Mouse (Mus musculus): ENCODE data around the gene Stard9. TPM values are rescaled to one million over a fixed set of nuclear protein-coding genes. Genes with fewer than 3 reads are reported as not detected.

Stard9 gene
- polyA plus RNA-seq, 1 experiment, result 34.7 TPM

DNA sequence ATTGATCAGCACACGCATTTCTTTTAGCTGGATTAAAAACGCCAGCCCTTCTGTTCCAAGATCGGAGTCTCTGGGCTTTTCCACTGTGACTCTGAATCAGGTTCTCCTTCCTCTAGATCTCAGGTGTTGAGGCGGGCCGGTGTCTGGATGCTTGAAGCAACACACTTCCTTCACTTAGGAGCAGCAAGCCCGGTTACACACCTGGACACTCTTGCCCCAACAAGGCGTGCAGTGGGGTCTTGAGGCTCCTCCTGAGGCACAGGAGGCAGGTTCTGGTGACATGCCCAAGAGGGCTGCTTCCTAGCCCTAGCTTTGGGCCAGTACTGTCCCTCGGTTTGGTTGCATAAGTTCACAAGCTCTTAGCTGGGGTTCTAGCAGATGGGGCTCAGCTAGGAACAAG is 89.6 kb downstream of the Stard9 start:
- TF ChIP-seq POLR2A (IDR thresholded peaks at IDR 0.05; ENCODE audit: borderline replicate concordance, extremely low read depth, low read depth, low read length) (no peak), CTCF (IDR thresholded peaks at IDR 0.05; ENCODE audit: insufficient read depth, low read length) (no peak)

DNA sequence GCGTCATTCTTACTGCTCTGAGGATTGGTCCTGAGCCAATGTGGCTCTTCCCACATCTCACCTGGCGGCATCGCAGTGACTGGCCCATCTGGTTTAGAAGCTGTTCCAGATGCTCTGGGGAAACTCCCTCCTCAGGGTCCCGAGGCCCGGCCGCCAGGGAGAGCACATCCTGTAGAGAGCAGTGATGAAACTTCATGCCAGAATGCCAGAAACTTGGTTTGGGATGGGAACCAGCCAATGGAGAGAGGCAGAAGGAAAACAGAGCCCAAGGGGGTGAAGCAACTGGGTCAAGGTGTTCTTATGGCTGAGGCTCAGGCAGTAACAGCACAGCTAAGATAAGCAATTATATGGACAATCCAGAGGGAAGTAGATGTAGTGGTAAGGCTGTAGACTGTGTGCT is 91.9 kb downstream of the Stard9 start:
- 79% methylated on average over 6 of the region's 6 CpGs for WGBS
- Histone ChIP-seq H3K4me3 (replicated peaks; ENCODE audit: extremely low read depth, low read depth, low read length) (no peak overlapping the region), H3K4me1 (ENCODE audit: control insufficient read depth, insufficient read depth, low read length) (0 out of 2 replicates have a peak, but pooled peaks cover 2% of the 10 kb centered on the region)
- DNase-seq, result no peak
- TF ChIP-seq CTCF (IDR thresholded peaks at IDR 0.05; ENCODE audit: insufficient read depth, low read length) (no peak), POLR2A (IDR thresholded peaks at IDR 0.05; ENCODE audit: borderline replicate concordance, extremely low read depth, low read depth, low read length) (no peak)

More for the DNA sequence above, 89.6 kb downstream of the Stard9 start:
- DNase-seq, result no peak
- WGBS, result 92% methylated on average over 8 of the region's 8 CpGs
- Histone ChIP-seq H3K4me3 (replicated peaks; ENCODE audit: extremely low read depth, low read depth, low read length) (no peak overlapping the region), H3K4me1 (ENCODE audit: control insufficient read depth, insufficient read depth, low read length) (no peaks in the 10 kb centered on the region)

DNA sequence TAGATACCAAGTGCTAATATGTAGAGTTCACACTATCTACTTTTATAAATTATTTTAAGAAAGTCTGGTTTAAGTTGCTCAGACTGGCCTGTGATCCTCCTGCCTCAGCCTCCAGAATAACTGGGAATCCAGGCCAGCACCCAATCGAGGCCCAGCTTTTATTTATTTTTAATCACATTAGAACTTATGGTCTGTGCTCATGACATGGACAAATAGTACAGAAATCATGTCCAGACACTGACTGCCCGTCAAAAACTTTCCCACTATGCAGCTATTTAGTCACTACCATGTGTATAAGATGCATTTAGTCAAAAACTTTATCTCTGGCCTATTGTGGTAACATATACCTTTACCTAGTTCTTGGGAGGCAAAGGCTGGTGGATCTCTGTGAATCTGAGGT is 93.0 kb downstream of the Stard9 start:
- 93% methylated on average over 2 of the region's 2 CpGs for WGBS
- H3K4me1 ChIP-seq (ENCODE audit: control insufficient read depth, insufficient read depth, low read length), result 0 out of 2 replicates have a peak, but pooled peaks cover 2% of the 10 kb centered on the region
- H3K4me3 ChIP-seq (replicated peaks; ENCODE audit: extremely low read depth, low read depth, low read length), result no peak overlapping the region
- no peak for DNase-seq
- TF ChIP-seq CTCF (IDR thresholded peaks at IDR 0.05; ENCODE audit: insufficient read depth, low read length), result no peak
- no peak for TF ChIP-seq POLR2A (IDR thresholded peaks at IDR 0.05; ENCODE audit: borderline replicate concordance, extremely low read depth, low read depth, low read length)

DNA sequence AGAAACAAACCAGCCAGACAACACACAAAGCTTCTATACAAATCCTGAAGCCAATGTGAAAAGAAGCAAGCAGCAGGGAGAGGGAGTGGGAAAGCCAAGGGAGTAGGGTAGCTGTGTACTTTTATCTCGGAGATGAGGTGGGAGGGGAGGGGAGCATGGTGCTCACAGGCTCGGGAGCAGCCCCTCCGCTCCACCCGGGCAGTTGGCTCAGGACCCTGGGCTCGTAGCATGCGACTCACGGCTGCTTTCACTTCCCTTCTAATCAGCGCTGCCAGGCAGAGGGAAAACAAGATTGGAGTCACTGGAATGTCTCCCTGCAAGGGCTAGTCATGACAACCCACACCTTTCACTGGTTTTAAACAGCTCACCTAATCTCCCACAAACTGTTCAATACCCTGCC is 93.6 kb downstream of the Stard9 start:
- 56% methylated on average over 8 of the region's 8 CpGs for WGBS
- H3K4me1 ChIP-seq (ENCODE audit: control insufficient read depth, insufficient read depth, low read length), result 0 out of 2 replicates have a peak, but pooled peaks cover 2% of the 10 kb centered on the region
- TF ChIP-seq POLR2A (IDR thresholded peaks at IDR 0.05; ENCODE audit: borderline replicate concordance, extremely low read depth, low read depth, low read length), result no peak
- no peak for TF ChIP-seq CTCF (IDR thresholded peaks at IDR 0.05; ENCODE audit: insufficient read depth, low read length)
- no peak overlapping the region for H3K4me3 ChIP-seq (replicated peaks; ENCODE audit: extremely low read depth, low read depth, low read length)
- DNase-seq, result no peak

DNA sequence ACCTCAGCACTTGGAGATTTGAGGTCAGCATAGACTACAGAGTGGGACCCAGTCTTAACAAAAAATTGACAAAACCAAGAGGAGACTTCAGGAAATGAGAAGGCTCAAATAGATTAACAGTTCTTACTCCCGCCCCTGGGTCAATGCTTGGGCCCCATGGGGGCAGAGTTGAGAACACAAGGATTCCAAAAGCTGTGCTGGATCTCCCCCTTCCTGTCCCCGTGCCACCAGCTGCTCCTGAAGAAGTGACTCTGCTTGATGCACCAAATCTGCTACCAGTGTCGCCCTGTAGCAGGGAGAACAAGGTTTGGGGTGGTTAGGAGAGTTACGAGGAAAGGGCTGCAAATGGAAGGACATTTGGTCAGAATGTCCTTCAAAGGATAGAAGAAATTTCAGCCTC is 94.7 kb downstream of the Stard9 start:
- H3K4me3 ChIP-seq (replicated peaks; ENCODE audit: extremely low read depth, low read depth, low read length), result no peak overlapping the region
- TF ChIP-seq CTCF (IDR thresholded peaks at IDR 0.05; ENCODE audit: insufficient read depth, low read length), result no peak
- TF ChIP-seq POLR2A (IDR thresholded peaks at IDR 0.05; ENCODE audit: borderline replicate concordance, extremely low read depth, low read depth, low read length), result no peak
- 67% methylated on average over 4 of the region's 4 CpGs for WGBS
- no peak for DNase-seq
- 0 out of 2 replicates have a peak, but pooled peaks cover 2% of the 10 kb centered on the region for H3K4me1 ChIP-seq (ENCODE audit: control insufficient read depth, insufficient read depth, low read length)

DNA sequence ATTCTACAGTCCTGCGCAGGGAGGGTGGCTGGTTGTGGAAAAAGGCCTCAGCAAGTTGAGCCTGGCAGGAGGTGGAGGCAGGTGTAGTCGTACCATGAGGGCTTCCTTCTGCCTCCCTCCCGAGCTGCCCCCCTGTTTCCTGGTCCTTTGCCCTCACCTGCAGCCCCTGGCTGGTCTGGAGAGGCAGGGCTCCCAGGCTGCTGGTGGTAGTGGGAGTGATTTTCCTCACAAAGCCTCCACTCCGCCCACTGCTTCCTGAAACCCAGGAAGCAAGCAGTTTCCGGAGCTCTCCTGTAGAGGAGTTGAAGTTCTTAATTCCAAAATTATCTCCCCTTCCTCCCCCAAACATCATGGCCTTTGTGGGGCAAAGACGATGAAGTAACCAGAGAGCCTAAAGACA is 95.3 kb downstream of the Stard9 start:
- DNase-seq, result no peak
- TF ChIP-seq CTCF (IDR thresholded peaks at IDR 0.05; ENCODE audit: insufficient read depth, low read length) (no peak), POLR2A (IDR thresholded peaks at IDR 0.05; ENCODE audit: borderline replicate concordance, extremely low read depth, low read depth, low read length) (no peak)
- Histone ChIP-seq H3K4me1 (ENCODE audit: control insufficient read depth, insufficient read depth, low read length) (0 out of 2 replicates have a peak, but pooled peaks cover 3% of the 10 kb centered on the region), H3K4me3 (replicated peaks; ENCODE audit: extremely low read depth, low read depth, low read length) (no peak overlapping the region)
- 61% methylated on average over 6 of the region's 6 CpGs for WGBS

DNA sequence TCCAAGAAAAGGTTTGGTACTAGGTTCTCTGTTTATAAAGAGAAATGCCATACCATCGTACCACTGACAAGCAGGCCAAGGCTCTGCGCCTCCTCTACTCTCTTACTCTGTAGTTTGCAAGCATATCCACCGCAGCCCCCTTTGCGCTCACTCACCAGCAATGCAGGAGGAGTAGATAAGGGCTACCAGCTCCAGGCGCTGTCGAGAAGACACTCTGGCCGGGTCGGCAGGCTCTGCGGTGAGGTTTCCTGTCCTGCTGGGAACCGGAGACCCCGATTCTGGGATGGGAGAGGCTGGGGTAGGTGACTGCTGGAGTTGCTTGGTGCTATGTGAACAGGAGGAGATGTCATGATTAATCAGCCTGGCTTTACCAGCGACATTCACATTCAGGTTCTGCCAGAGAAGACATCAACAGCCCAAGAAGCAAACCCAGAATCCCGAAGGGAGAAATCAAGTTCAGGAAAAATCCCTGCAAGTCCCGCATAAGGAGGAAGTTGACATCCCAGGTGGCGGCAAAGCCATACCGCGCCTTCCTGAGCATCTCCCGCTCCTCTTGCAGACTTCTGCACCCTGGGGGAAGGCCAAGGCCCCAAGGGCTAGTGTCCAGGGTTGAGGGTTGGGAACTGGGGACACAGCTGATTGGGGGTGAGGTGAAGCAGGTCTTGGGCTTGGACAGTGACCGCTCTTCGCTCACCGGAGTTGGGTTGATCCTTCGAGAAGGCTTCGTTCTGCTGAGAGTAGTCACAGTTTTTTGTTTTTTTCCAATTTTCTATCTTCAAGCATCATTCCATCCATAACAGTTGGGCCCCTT is 101.1 kb downstream of the Stard9 start:
- DNase-seq, result no peak
- peak overlapping the region; percentile 99 for H3K4me3 ChIP-seq (replicated peaks; ENCODE audit: extremely low read depth, low read depth, low read length)

DNA sequence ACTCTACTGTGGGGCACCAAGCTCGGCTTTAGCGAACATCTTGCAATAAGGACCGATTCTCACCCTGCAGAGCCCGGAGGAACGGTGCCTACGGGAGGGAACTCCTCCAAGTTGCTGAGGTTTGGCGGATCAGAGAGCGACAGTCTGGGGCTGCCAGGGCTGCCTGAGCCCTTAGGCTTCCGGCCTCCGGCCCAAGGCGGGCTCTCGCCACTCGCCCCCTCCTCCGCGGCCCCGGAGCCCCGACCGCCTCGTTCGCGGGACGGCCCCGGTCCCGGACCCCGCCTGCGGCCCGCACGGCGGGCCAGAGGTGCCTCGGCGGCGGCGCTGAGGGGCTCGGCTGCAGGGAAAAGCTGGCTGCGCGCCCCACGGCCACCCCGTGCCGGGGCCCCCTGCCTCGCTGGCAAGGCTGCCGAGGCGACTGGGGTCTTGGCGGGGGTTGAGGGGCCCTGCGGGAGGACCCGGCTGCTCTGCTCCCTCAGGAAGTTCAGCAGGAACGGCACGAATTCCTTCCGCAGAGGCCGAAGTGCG is 101.8 kb downstream of the Stard9 start:
- no peak for DNase-seq
- Histone ChIP-seq H3K4me3 (replicated peaks; ENCODE audit: extremely low read depth, low read depth, low read length) (peak overlapping the region; percentile 99), H3K4me1 (ENCODE audit: control insufficient read depth, insufficient read depth, low read length) (peaks cover 14% of the 10 kb centered on the region)
- TF ChIP-seq CTCF (IDR thresholded peaks at IDR 0.05; ENCODE audit: insufficient read depth, low read length) (no peak), POLR2A (IDR thresholded peaks at IDR 0.05; ENCODE audit: borderline replicate concordance, extremely low read depth, low read depth, low read length) (no peak)
- under 1% methylated on average over 48 of the region's 50 CpGs for WGBS

More for the DNA sequence above, 101.1 kb downstream of the Stard9 start:
- WGBS, result 15% methylated on average over 23 of the region's 23 CpGs
- peaks cover 14% of the 10 kb centered on the region for H3K4me1 ChIP-seq (ENCODE audit: control insufficient read depth, insufficient read depth, low read length)
- no peak for TF ChIP-seq POLR2A (IDR thresholded peaks at IDR 0.05; ENCODE audit: borderline replicate concordance, extremely low read depth, low read depth, low read length)
- TF ChIP-seq CTCF (IDR thresholded peaks at IDR 0.05; ENCODE audit: insufficient read depth, low read length), result no peak

DNA sequence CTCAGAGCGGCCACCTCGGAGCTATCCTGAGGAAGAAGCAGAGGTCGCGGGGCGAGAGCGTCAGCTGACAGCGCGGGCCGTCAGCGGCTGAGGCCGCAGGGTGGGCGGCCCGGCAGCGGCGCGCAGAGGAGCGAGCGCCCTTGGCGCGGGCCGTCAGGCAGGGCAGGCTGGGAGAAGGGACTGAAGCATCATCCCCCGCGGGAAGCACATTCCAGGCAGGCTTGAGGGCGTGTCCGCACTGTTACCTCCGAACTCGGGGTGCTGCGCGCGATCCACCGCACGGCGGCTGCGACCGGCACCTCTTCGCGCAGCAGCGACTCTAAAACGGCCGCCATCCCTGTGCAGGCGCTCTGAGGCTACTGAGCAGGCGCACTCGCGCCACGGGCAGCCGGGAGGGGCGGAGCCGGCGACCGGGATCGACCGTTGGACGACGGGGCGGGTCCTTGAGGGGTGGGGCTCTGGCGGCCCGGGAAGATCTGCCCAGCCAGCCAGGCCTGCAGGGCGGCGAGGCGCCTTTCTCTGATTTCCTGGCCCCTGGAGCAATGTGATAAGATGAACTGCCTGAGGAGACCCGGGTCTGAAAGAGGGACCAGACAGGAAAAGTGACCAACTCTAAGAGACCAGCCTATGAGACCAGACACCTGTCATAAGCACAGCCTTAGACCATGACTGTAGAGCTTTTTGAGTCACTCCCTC is 102.4 kb downstream of the Stard9 start:
- peaks cover 14% of the 10 kb centered on the region for H3K4me1 ChIP-seq (ENCODE audit: control insufficient read depth, insufficient read depth, low read length)
- peak; percentile 86 for DNase-seq
- under 1% methylated on average over 61 of the region's 61 CpGs for WGBS
- H3K4me3 ChIP-seq (replicated peaks; ENCODE audit: extremely low read depth, low read depth, low read length), result peak overlapping the region; percentile 99
- TF ChIP-seq CTCF (IDR thresholded peaks at IDR 0.05; ENCODE audit: insufficient read depth, low read length) (no peak), POLR2A (IDR thresholded peaks at IDR 0.05; ENCODE audit: borderline replicate concordance, extremely low read depth, low read depth, low read length) (peak; percentile 87)

Data from lung, adult 2 months (tissue).